Mouse (Mus musculus) liver, embryonic 16.5 days (tissue): ENCODE measurements around the gene Sgsm2. TPM values are rescaled to one million over a fixed set of nuclear protein-coding genes. Genes with fewer than 3 reads are reported as not detected.

Source experiments
- ATAC-seq: fragments of 200-750 bp; cut with Nextera tagmentation; 2 replicates; pipeline ENCODE4 v1.8.0; 2017; ENCODE audit warnings: low read depth, mild to moderate bottlenecking, moderate number of reproducible peaks, moderate library complexity
- H3K27ac ChIP-seq: fragments of 300-500 bp; sonication (generic); 2 replicates; pipeline ENCODE4 v1.5.1; 2014; ENCODE audit warnings: mild to moderate bottlenecking, low read length
- H3K27me3 ChIP-seq: fragments of 300-500 bp; sonication (generic); 2 replicates; pipeline ENCODE4 v1.6.1; 2014; ENCODE audit warnings: low read depth, low read length, mixed read lengths; ENCODE audit not compliant: control insufficient read depth, insufficient read depth
- H3K36me3 ChIP-seq: fragments of 300-500 bp; sonication (generic); 2 replicates; pipeline ENCODE4 v1.6.1; 2014; ENCODE audit warnings: mild to moderate bottlenecking; ENCODE audit not compliant: control insufficient read depth, insufficient read depth
- H3K4me1 ChIP-seq: fragments of 300-500 bp; sonication (generic); 2 replicates; pipeline ENCODE4 v1.6.1; 2014; ENCODE audit warnings: low read depth, low read length, mixed read lengths; ENCODE audit not compliant: control insufficient read depth
- H3K4me2 ChIP-seq: fragments of 300-500 bp; sonication (generic); 2 replicates; pipeline ENCODE4 v1.6.1; 2014; ENCODE audit warnings: low read depth, low read length, mixed read lengths
- H3K4me3 ChIP-seq: fragments of 300-500 bp; sonication (generic); 2 replicates; pipeline ENCODE4 v1.5.1; 2014; ENCODE audit warnings: low read depth, mild to moderate bottlenecking, low read length
- H3K9ac ChIP-seq: fragments of 300-500 bp; sonication (generic); 2 replicates; pipeline ENCODE4 v1.6.1; 2014; ENCODE audit warnings: low read depth, low read length
- H3K9me3 ChIP-seq: fragments of 300-500 bp; sonication (generic); replicated peaks from 2 replicates; pipeline ENCODE4 v1.6.1; 2016; ENCODE audit warnings: low read length; ENCODE audit not compliant: control insufficient read depth
- WGBS: fragments of 180-500 bp; shearing (Covaris S2); extraction: QIAGEN DNeasy Blood & Tissue Kit; methylation state at CpG from one replicate; pipeline ENCODE4 v1.1.7; 2014; ENCODE audit not compliant: insufficient replicate concordance; 5-methylcytosine and 5-hydroxymethylcytosine counted together
- polyA plus RNA-seq: library from polyadenylated mRNA; unstranded; fragments of >200 nt; fragmentation: Nextera tagmentation; extraction: Ambion mirVana; gene quantifications from 2 replicates; pipeline ENCODE4 v1.2.1, GENCODE M21; 2015

Sgsm2 gene
- polyA plus RNA-seq, 1 experiment from 2014 or later = 1.2 TPM

GRCm38 (mm10) chr11:74834650-74835277 is 62.1 kb downstream of the Sgsm2 start:
- Histone ChIP-seq H3K9me3 (no peaks in the 10 kb centered on the region), H3K9ac (0 out of 2 replicates have a peak overlapping the region, but pooled peaks have one; percentile 22), H3K27ac (peak overlapping the region; percentile 70), H3K27me3 (no peaks in the 10 kb centered on the region), H3K4me2 (no peak overlapping the region), H3K4me1 (peaks cover 72% of the 10 kb centered on the region), H3K4me3 (no peak overlapping the region), H3K36me3 (no peaks in the 10 kb centered on the region)
- WGBS = 33% methylated on average over 5 of the region's 5 CpGs
- ATAC-seq = no peak

DNA sequence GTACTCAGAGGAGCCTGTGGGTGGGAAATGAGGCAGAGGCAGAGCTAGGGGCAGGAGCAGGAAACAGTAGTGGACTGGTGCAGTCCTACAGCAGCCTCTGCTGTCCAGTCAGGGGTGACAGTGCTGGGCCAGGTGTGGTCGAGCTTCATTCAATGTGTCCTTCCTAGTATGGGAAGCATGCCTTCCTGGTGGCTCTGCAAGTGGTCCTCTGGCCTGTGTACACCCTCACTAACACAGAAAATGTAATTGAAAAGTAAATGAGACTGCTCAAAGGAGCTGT is 62.6 kb downstream of the Sgsm2 start:
- H3K4me3 ChIP-seq = no peak overlapping the region
- no peaks in the 10 kb centered on the region for H3K36me3 ChIP-seq
- 41% methylated on average over 1 of the region's 1 CpGs for WGBS
- H3K27me3 ChIP-seq = no peaks in the 10 kb centered on the region
- H3K4me1 ChIP-seq = peaks cover 72% of the 10 kb centered on the region
- H3K9ac ChIP-seq = 0 out of 2 replicates have a peak overlapping the region, but pooled peaks have one; percentile 22
- no peak overlapping the region for H3K4me2 ChIP-seq
- ATAC-seq = no peak
- H3K9me3 ChIP-seq = no peaks in the 10 kb centered on the region
- peak overlapping the region; percentile 70 for H3K27ac ChIP-seq

- Histone ChIP-seq H3K27ac (peak overlapping the region; percentile 70), H3K4me3 (no peak overlapping the region), H3K4me1 (peaks cover 72% of the 10 kb centered on the region), H3K4me2 (peak overlapping the region; percentile 100; the same call in 1 of the 2 replicates), H3K9me3 (no peaks in the 10 kb centered on the region), H3K9ac (peak overlapping the region; percentile 70; the same call in 1 of the 2 replicates), H3K27me3 (no peaks in the 10 kb centered on the region), H3K36me3 (no peaks in the 10 kb centered on the region)
- 71% methylated on average over 8 of the region's 8 CpGs for WGBS
- ATAC-seq = no peak
These were observed 63.1 kb downstream of the Sgsm2 start for GRCm38 (mm10) chr11:74833536-74834358.

GRCm38 (mm10) chr11:74832503-74833143 is 64.2 kb downstream of the Sgsm2 start:
- H3K4me1 ChIP-seq = peaks cover 80% of the 10 kb centered on the region
- no peaks in the 10 kb centered on the region for H3K27me3 ChIP-seq
- H3K9ac ChIP-seq = peak overlapping the region; percentile 70
- H3K9me3 ChIP-seq = no peaks in the 10 kb centered on the region
- no peak for ATAC-seq
- WGBS = under 1% methylated on average over 26 of the region's 26 CpGs
- peak overlapping the region; percentile 100 for H3K4me2 ChIP-seq
- peak overlapping the region; percentile 95 for H3K27ac ChIP-seq
- peak overlapping the region; percentile 85 for H3K4me3 ChIP-seq
- no peaks in the 10 kb centered on the region for H3K36me3 ChIP-seq

- under 1% methylated on average over 61 of the region's 61 CpGs for WGBS
- H3K9ac ChIP-seq = peak overlapping the region; percentile 86
- no peaks in the 10 kb centered on the region for H3K27me3 ChIP-seq
- no peaks in the 10 kb centered on the region for H3K36me3 ChIP-seq
- peak overlapping the region; percentile 95 for H3K27ac ChIP-seq
- peaks cover 79% of the 10 kb centered on the region for H3K4me1 ChIP-seq
- H3K9me3 ChIP-seq = no peaks in the 10 kb centered on the region
- peak overlapping the region; percentile 85 for H3K4me3 ChIP-seq
- H3K4me2 ChIP-seq = peak overlapping the region; percentile 100
- peak; percentile 81 for ATAC-seq
These were observed 65.0 kb downstream of the Sgsm2 start for GRCm38 (mm10) chr11:74831606-74832451.

GRCm38 (mm10) chr11:74831191-74831605 is 65.7 kb downstream of the Sgsm2 start:
- peak overlapping the region; percentile 86 for H3K9ac ChIP-seq
- no peaks in the 10 kb centered on the region for H3K9me3 ChIP-seq
- under 1% methylated on average over 35 of the region's 35 CpGs for WGBS
- no peaks in the 10 kb centered on the region for H3K27me3 ChIP-seq
- peaks cover 78% of the 10 kb centered on the region for H3K4me1 ChIP-seq
- no peak for ATAC-seq
- peak overlapping the region; percentile 85 for H3K4me3 ChIP-seq
- H3K4me2 ChIP-seq = peak overlapping the region; percentile 100
- peak overlapping the region; percentile 95 for H3K27ac ChIP-seq
- H3K36me3 ChIP-seq = no peaks in the 10 kb centered on the region

- Histone ChIP-seq H3K4me3 (peak within 1 kb of the TSS; percentile 85), H3K9ac (peak within 1 kb of the TSS; percentile 86), H3K9me3 (no peaks in the 10 kb centered on the region), H3K27ac (peak within 1 kb of the TSS; percentile 95), H3K4me2 (peak within 1 kb of the TSS; percentile 100), H3K36me3 (no peaks in the 10 kb centered on the region), H3K27me3 (no peaks in the 10 kb centered on the region), H3K4me1 (peaks cover 77% of the 10 kb centered on the region)
- ATAC-seq = peak; percentile 73
- WGBS = under 1% methylated on average over 70 of the region's 70 CpGs
These were observed 66.4 kb downstream of the Sgsm2 start, which contains the start of gene Mnt for GRCm38 (mm10) chr11:74830256-74831161. Mnt (plus strand) TSS chr11:74830920.

GRCm38 (mm10) chr11:74829812-74830211 is 67.0 kb downstream of the Sgsm2 start:
- Histone ChIP-seq H3K36me3 (no peaks in the 10 kb centered on the region), H3K27me3 (no peaks in the 10 kb centered on the region), H3K9ac (peak overlapping the region; percentile 86), H3K4me1 (peaks cover 73% of the 10 kb centered on the region), H3K4me2 (peak overlapping the region; percentile 100), H3K9me3 (no peaks in the 10 kb centered on the region), H3K27ac (peak overlapping the region; percentile 95), H3K4me3 (peak overlapping the region; percentile 85)
- 0% methylated on average over 20 of the region's 20 CpGs for WGBS
- peak; percentile 41 for ATAC-seq
